Mouse (Mus musculus) activated CD4-positive, CD25-positive, alpha-beta regulatory T cell, adult 4 months (primary cell): Measurements from ENCODE around the gene Olfr464. TPM values are rescaled to one million over a fixed set of nuclear protein-coding genes. Genes with fewer than 3 reads are reported as not detected.

Experiments used
- polyA plus RNA-seq, 2 experiments: library from polyadenylated mRNA; unstranded; fragments of 100-300 nt; shearing (Covaris generic); gene quantifications; one replicate each; pipeline ENCODE4 v1.2.1; 2017

Olfr464 gene
- polyA plus RNA-seq, 2 experiments from 2014 or later = not detected

Other genes starting within 250 kb of the Olfr464 start
- 100 to 1,000 TPM; 373 to 410 TPM for gene Supt4a, start 183.4 kb downstream of the Olfr464 start, polyA plus RNA-seq
- gene Tspoap1, start 160.4 kb downstream of the Olfr464 start, polyA plus RNA-seq = 1 to 10 TPM; 1.6 to 2.4 TPM
- not detected for gene Mpo, start 127.4 kb downstream of the Olfr464 start, polyA plus RNA-seq
- not detected for gene Lpo, start 92.7 kb downstream of the Olfr464 start, polyA plus RNA-seq
- gene Mks1, start 67.8 kb downstream of the Olfr464 start, polyA plus RNA-seq = 1 to 10 TPM; 4.7 to 4.8 TPM
- gene Epx, start 45.4 kb downstream of the Olfr464 start, polyA plus RNA-seq = not detected
- gene Olfr462, start 28.7 kb downstream of the Olfr464 start, polyA plus RNA-seq = not detected
- not detected for gene Olfr463, start 23.6 kb downstream of the Olfr464 start, polyA plus RNA-seq
- 1 to 10 TPM; 4.3 to 4.4 TPM for gene Dynll2, start 66.6 kb upstream of the Olfr464 start, polyA plus RNA-seq
- gene Srsf1, start 126.4 kb upstream of the Olfr464 start, polyA plus RNA-seq = 10 to 100 TPM; 32.1 to 38.4 TPM
- 10 to 100 TPM; 20.6 to 21.0 TPM for gene Vezf1, start 147.3 kb upstream of the Olfr464 start, polyA plus RNA-seq
- 1 to 10 TPM; 5.4 to 5.8 TPM for gene Cuedc1, start 177.1 kb upstream of the Olfr464 start, polyA plus RNA-seq